Mouse (Mus musculus) megakaryocyte, embryonic 14.5 days (primary cell): ENCODE results near the gene Hfe2. TPM values are rescaled to one million over a fixed set of nuclear protein-coding genes. Genes with fewer than 3 reads are reported as not detected.
"Not testable (repeated sequence)": the region's sequence is repeated elsewhere in the genome, so short reads cannot be mapped to it uniquely, and the experiment has no call there.

Experiments
- H3K27me3 ChIP-seq: replicated peaks from 2 replicates; pipeline ENCODE3; 2012; ENCODE audit warnings: inconsistent platforms
- H3K36me3 ChIP-seq: replicated peaks from 2 replicates; pipeline ENCODE3; 2012; ENCODE audit warnings: low read length, inconsistent platforms, mixed read lengths
- H3K4me1 ChIP-seq: 2 replicates; pipeline ENCODE4 v1.6.1; 2012; ENCODE audit warnings: inconsistent platforms
- H3K4me3 ChIP-seq: replicated peaks from 2 replicates; pipeline ENCODE3; 2012; ENCODE audit warnings: moderate library complexity, mild to moderate bottlenecking, inconsistent platforms
- H3K9me3 ChIP-seq: 2 replicates; pipeline ENCODE4 v1.6.1; 2012; ENCODE audit warnings: inconsistent platforms
- FLI1 ChIP-seq: IDR thresholded peaks from 2 replicates; pipeline ENCODE4 v1.6.1; 2012; ENCODE audit warnings: low read length, inconsistent platforms, mixed read lengths
- GATA1 ChIP-seq: IDR thresholded peaks from 3 replicates; pipeline ENCODE4 v1.6.1; 2012; ENCODE audit warnings: mixed read lengths, low read length, inconsistent platforms, borderline replicate concordance
- polyA plus RNA-seq: library from polyadenylated mRNA; stranded (reverse); fragments of >175 nt; gene quantifications from 2 replicates; pipeline ENCODE4 v1.2.3, GENCODE M21; 2012; ENCODE audit warnings: low replicate concordance; ENCODE audit not compliant: insufficient read depth

Hfe2 gene
- polyA plus RNA-seq, 1 experiment: 21.2 TPM

GRCm38 (mm10) chr3:96487596-96488289, 37.2 kb upstream of the Hfe2 start:
- peak overlapping the region; percentile 90 for H3K4me3 ChIP-seq
- peaks cover 14% of the 10 kb centered on the region; the same call in 1 of the 2 replicates for H3K4me1 ChIP-seq
- TF ChIP-seq FLI1 (no peak), GATA1 (no peak)
- H3K9me3 ChIP-seq: no peaks in the 10 kb centered on the region
- no peaks in the 10 kb centered on the region for H3K36me3 ChIP-seq
- peaks cover 19% of the 10 kb centered on the region for H3K27me3 ChIP-seq

DNA sequence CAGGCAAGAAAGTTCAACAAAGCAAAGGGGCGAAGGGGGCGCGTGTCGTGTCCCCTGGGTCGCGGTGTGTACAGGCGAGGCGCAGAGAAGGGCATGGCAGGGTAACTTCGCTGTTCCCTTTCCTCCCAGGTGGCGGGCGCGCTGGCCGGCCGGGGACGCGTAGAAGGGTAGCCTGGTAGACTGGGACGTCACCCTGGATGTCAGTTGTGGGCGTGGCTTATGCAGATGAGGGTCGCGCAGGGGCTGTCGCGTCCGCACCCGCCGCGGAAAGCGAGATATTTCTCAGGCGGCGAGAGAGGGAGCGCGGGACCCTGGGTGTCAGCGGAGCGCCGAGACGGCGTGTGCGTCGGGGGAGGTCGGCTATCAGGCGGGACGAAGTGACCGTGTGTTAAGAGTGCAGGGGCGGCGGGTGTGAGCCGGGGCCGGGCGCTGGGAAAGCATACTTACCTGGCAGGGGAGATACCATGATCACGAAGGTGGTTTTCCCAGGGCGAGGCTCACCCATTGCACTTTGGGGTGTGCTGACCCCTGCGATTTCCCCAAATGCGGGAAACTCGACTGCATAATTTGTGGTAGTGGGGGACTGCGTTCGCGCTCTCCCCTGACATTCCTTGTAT, 36.6 kb upstream of the Hfe2 start:
- Histone ChIP-seq H3K27me3 (peaks cover 14% of the 10 kb centered on the region), H3K4me3 (peak overlapping the region; percentile 90), H3K4me1 (peaks cover 14% of the 10 kb centered on the region; the same call in 1 of the 2 replicates)
- not testable (repeated sequence) for H3K36me3 ChIP-seq, H3K9me3 ChIP-seq

DNA sequence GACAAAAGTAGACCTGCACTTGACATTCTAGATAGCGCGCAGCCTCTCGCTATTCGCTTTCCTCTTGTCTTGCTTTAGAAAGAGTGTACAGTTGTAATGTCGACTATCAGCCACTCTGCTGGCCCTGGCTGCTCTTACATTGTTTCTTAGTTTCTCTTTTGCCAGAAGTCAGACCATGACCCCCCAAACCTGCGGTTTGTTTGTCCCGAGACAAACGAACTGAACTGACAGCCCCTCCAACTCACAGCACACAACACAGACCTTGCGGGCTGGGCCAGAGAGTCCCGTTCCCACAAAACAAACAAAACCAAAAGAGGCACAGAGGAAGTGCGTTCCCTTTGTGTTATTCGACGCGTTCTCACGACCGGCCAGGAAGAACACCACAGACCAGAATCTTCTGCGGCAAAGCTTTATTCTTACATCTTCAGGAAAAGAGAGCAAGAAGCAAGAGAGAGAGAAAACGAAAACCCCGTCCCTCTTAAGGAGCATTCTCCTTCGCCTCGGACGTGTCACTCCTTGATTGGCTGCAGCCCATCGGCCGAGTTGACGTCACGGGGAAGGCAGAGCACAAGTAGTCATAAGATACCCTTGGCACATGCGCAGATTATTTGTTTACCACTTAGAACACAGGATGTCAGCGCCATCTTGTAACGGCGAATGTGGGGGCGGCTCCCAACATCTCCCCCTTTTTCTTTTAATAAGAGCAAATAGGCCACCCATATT, 35.9 kb upstream of the Hfe2 start:
- Histone ChIP-seq H3K4me1 (peaks cover 14% of the 10 kb centered on the region; the same call in 1 of the 2 replicates), H3K4me3 (peak overlapping the region; percentile 83)
- H3K27me3 ChIP-seq, H3K9me3 ChIP-seq, H3K36me3 ChIP-seq: not testable (repeated sequence)

- H3K4me3 ChIP-seq, H3K9me3 ChIP-seq, H3K36me3 ChIP-seq, H3K27me3 ChIP-seq: not testable (repeated sequence)
- peaks cover 14% of the 10 kb centered on the region; the same call in 1 of the 2 replicates for H3K4me1 ChIP-seq
Observed at GRCm38 (mm10) chr3:96489636-96490035, 35.3 kb upstream of the Hfe2 start.

GRCm38 (mm10) chr3:96494456-96494855, 30.5 kb upstream of the Hfe2 start:
- not testable (repeated sequence) for H3K4me3 ChIP-seq, H3K27me3 ChIP-seq, H3K36me3 ChIP-seq, H3K9me3 ChIP-seq
- H3K4me1 ChIP-seq: peaks cover 27% of the 10 kb centered on the region

DNA sequence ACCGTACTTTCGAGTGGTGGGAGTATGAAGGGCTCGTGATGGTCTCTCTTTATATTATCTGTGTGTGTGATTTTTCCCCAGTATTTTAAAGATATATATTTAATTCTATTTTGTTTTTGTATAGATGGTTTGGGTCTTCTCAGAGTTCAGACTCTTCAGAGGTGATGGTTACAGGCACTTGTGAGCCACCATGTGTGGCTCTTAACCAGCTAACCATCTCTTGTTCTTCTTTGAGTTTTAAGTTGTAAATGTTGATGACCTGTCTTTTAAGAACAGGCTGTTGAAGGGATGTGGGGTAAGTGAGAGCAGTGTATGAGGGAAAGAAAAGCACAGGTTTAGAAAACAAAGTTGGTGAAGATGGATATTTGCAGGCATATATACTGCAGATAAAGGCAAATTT, 30.1 kb upstream of the Hfe2 start:
- H3K9me3 ChIP-seq: no peaks in the 10 kb centered on the region
- H3K4me1 ChIP-seq: peaks cover 27% of the 10 kb centered on the region
- H3K27me3 ChIP-seq: no peaks in the 10 kb centered on the region
- no peak for TF ChIP-seq GATA1
- no peak for TF ChIP-seq FLI1
- no peaks in the 10 kb centered on the region for H3K36me3 ChIP-seq
- H3K4me3 ChIP-seq: no peak overlapping the region

- H3K4me1 ChIP-seq: peaks cover 27% of the 10 kb centered on the region
- TF ChIP-seq FLI1: no peak
- H3K27me3 ChIP-seq: no peaks in the 10 kb centered on the region
- H3K4me3 ChIP-seq: peak overlapping the region; percentile 75
- H3K9me3 ChIP-seq: no peaks in the 10 kb centered on the region
- H3K36me3 ChIP-seq: no peaks in the 10 kb centered on the region
Observed at GRCm38 (mm10) chr3:96495490-96496210, 29.3 kb upstream of the Hfe2 start.

- Histone ChIP-seq H3K4me1 (peaks cover 27% of the 10 kb centered on the region), H3K4me3 (peak overlapping the region; percentile 75), H3K27me3 (no peaks in the 10 kb centered on the region), H3K36me3 (no peaks in the 10 kb centered on the region), H3K9me3 (no peaks in the 10 kb centered on the region)
- TF ChIP-seq FLI1 (no peak), GATA1 (no peak)
Observed at GRCm38 (mm10) chr3:96496216-96496615, 28.8 kb upstream of the Hfe2 start.

GRCm38 (mm10) chr3:96496620-96497275, 28.2 kb upstream of the Hfe2 start:
- H3K4me3 ChIP-seq: peak overlapping the region; percentile 93
- H3K27me3 ChIP-seq, H3K36me3 ChIP-seq, H3K9me3 ChIP-seq: not testable (repeated sequence)
- peaks cover 27% of the 10 kb centered on the region for H3K4me1 ChIP-seq

- Histone ChIP-seq H3K27me3 (no peaks in the 10 kb centered on the region), H3K4me3 (peak overlapping the region; percentile 93), H3K36me3 (no peaks in the 10 kb centered on the region), H3K4me1 (peaks cover 31% of the 10 kb centered on the region), H3K9me3 (no peaks in the 10 kb centered on the region)
- TF ChIP-seq FLI1 (no peak), GATA1 (no peak)
Observed at GRCm38 (mm10) chr3:96497451-96498028, 27.4 kb upstream of the Hfe2 start.
